Mouse (Mus musculus) right cerebral cortex, postnatal 4 days (tissue): ENCODE data around the gene Mylk.

Experiments
- DNase-seq: peaks from one replicate; pipeline ENCODE4 v3.0.0-alpha.2; 2022

The Mylk gene

GRCm38 (mm10) chr16:34855136-34855535 is 110.1 kb downstream of the Mylk start:
- DNase-seq: no peak

- no peak for DNase-seq
These were observed 110.7 kb downstream of the Mylk start for GRCm38 (mm10) chr16:34855751-34856150.

GRCm38 (mm10) chr16:34857631-34858030 is 112.6 kb downstream of the Mylk start:
- no peak for DNase-seq

- DNase-seq: no peak
These were observed 115.8 kb downstream of the Mylk start for GRCm38 (mm10) chr16:34860761-34861160.

- no peak for DNase-seq
These were observed 116.8 kb downstream of the Mylk start for GRCm38 (mm10) chr16:34861744-34862365.

GRCm38 (mm10) chr16:34865373-34865772 is 120.4 kb downstream of the Mylk start:
- DNase-seq: no peak

GRCm38 (mm10) chr16:34867217-34867616 is 122.2 kb downstream of the Mylk start:
- no peak for DNase-seq

- DNase-seq: no peak
These were observed 135.2 kb downstream of the Mylk start for GRCm38 (mm10) chr16:34880031-34880778.

GRCm38 (mm10) chr16:34880815-34881214 is 135.8 kb downstream of the Mylk start:
- DNase-seq: no peak

- no peak for DNase-seq
These were observed 142.0 kb downstream of the Mylk start for GRCm38 (mm10) chr16:34887037-34887436.

- DNase-seq: no peak
These were observed 149.0 kb downstream of the Mylk start for GRCm38 (mm10) chr16:34894016-34894415.

- no peak for DNase-seq
These were observed 150.9 kb downstream of the Mylk start for GRCm38 (mm10) chr16:34895916-34896315.

GRCm38 (mm10) chr16:34896996-34897395 is 152.0 kb downstream of the Mylk start:
- DNase-seq: no peak

- DNase-seq: no peak
These were observed 153.2 kb downstream of the Mylk start for GRCm38 (mm10) chr16:34898057-34898789.

GRCm38 (mm10) chr16:34899071-34899808 is 154.2 kb downstream of the Mylk start:
- peak; percentile 53 for DNase-seq

GRCm38 (mm10) chr16:34899997-34900396 is 155.0 kb downstream of the Mylk start:
- no peak for DNase-seq

- no peak for DNase-seq
These were observed 155.5 kb downstream of the Mylk start for GRCm38 (mm10) chr16:34900471-34900870.

GRCm38 (mm10) chr16:34901031-34901430 is 156.0 kb downstream of the Mylk start:
- DNase-seq: no peak

- DNase-seq: no peak
These were observed 156.7 kb downstream of the Mylk start for GRCm38 (mm10) chr16:34901611-34902293.

GRCm38 (mm10) chr16:34902294-34902680 is 157.3 kb downstream of the Mylk start:
- peak; percentile 80 for DNase-seq

- no peak for DNase-seq
These were observed 157.8 kb downstream of the Mylk start for GRCm38 (mm10) chr16:34902761-34903160.

GRCm38 (mm10) chr16:34904876-34905275 is 159.9 kb downstream of the Mylk start:
- DNase-seq: no peak

GRCm38 (mm10) chr16:34909437-34909836 is 164.4 kb downstream of the Mylk start:
- no peak for DNase-seq
